Mouse (Mus musculus): Measurements from ENCODE around the gene Slc16a2. TPM values are rescaled to one million over a fixed set of nuclear protein-coding genes. Genes with fewer than 3 reads are reported as not detected.

The Slc16a2 gene
- polyA plus RNA-seq, 1 experiment = 12.3 TPM

GRCm38 (mm10) chrX:103820307-103821194 lies 1.2 kb downstream of the Slc16a2 start:
- no peak overlapping the region for H3K27ac ChIP-seq (ENCODE audit: insufficient read depth, low read length)
- peak overlapping the region; percentile 71 for H3K4me3 ChIP-seq (replicated peaks; ENCODE audit: insufficient read depth, low read depth, low read length)
- no peak for TF ChIP-seq CTCF (IDR thresholded peaks at IDR 0.05; ENCODE audit: borderline replicate concordance, insufficient read depth, low read depth, low read length)
- no peak for TF ChIP-seq POLR2A (IDR thresholded peaks at IDR 0.05; ENCODE audit: borderline replicate concordance, insufficient read depth, low read length)
- 9% methylated on average over 33 of the region's 35 CpGs for WGBS
- no peaks in the 10 kb centered on the region for H3K27me3 ChIP-seq (ENCODE audit: control insufficient read depth, insufficient read depth, low read length)
- H3K4me1 ChIP-seq (ENCODE audit: control insufficient read depth, insufficient read depth, low read length) = no peaks in the 10 kb centered on the region
- DNase-seq = peak; percentile 9 to 23

- no peak for DNase-seq
These were observed 2.5 kb downstream of the Slc16a2 start for GRCm38 (mm10) chrX:103819253-103819652.

GRCm38 (mm10) chrX:103812690-103813089 lies 9.1 kb downstream of the Slc16a2 start:
- no peaks in the 10 kb centered on the region for H3K4me1 ChIP-seq (ENCODE audit: control insufficient read depth, insufficient read depth, low read length)
- 100% methylated on average over 1 of the region's 1 CpGs for WGBS
- no peak overlapping the region for H3K27ac ChIP-seq (ENCODE audit: insufficient read depth, low read length)
- TF ChIP-seq CTCF (IDR thresholded peaks at IDR 0.05; ENCODE audit: borderline replicate concordance, insufficient read depth, low read depth, low read length) (no peak), POLR2A (IDR thresholded peaks at IDR 0.05; ENCODE audit: borderline replicate concordance, insufficient read depth, low read length) (no peak)
- no peak overlapping the region for H3K4me3 ChIP-seq (replicated peaks; ENCODE audit: insufficient read depth, low read depth, low read length)
- H3K27me3 ChIP-seq (ENCODE audit: control insufficient read depth, insufficient read depth, low read length) = no peaks in the 10 kb centered on the region
- no peak for DNase-seq

More at GRCm38 (mm10) chrX:103819253-103819652, 2.5 kb downstream of the Slc16a2 start:
- Histone ChIP-seq H3K4me3 (replicated peaks; ENCODE audit: insufficient read depth, low read depth, low read length) (no peak overlapping the region), H3K27me3 (ENCODE audit: control insufficient read depth, insufficient read depth, low read length) (no peaks in the 10 kb centered on the region), H3K27ac (ENCODE audit: insufficient read depth, low read length) (no peak overlapping the region), H3K4me1 (ENCODE audit: control insufficient read depth, insufficient read depth, low read length) (no peaks in the 10 kb centered on the region)
- WGBS = 76% methylated on average over 6 of the region's 6 CpGs
- TF ChIP-seq POLR2A (IDR thresholded peaks at IDR 0.05; ENCODE audit: borderline replicate concordance, insufficient read depth, low read length) (no peak), CTCF (IDR thresholded peaks at IDR 0.05; ENCODE audit: borderline replicate concordance, insufficient read depth, low read depth, low read length) (no peak)

- Histone ChIP-seq H3K27me3 (ENCODE audit: control insufficient read depth, insufficient read depth, low read length) (no peaks in the 10 kb centered on the region), H3K4me1 (ENCODE audit: control insufficient read depth, insufficient read depth, low read length) (no peaks in the 10 kb centered on the region), H3K4me3 (replicated peaks; ENCODE audit: insufficient read depth, low read depth, low read length) (no peak overlapping the region), H3K27ac (ENCODE audit: insufficient read depth, low read length) (no peak overlapping the region)
- 53% methylated on average over 1 of the region's 1 CpGs for WGBS
- DNase-seq = no peak
- TF ChIP-seq CTCF (IDR thresholded peaks at IDR 0.05; ENCODE audit: borderline replicate concordance, insufficient read depth, low read depth, low read length) (no peak), POLR2A (IDR thresholded peaks at IDR 0.05; ENCODE audit: borderline replicate concordance, insufficient read depth, low read length) (no peak)
These were observed 11.3 kb downstream of the Slc16a2 start for GRCm38 (mm10) chrX:103810483-103810882.

GRCm38 (mm10) chrX:103806373-103806772 lies 15.4 kb downstream of the Slc16a2 start:
- no peak for DNase-seq
- Histone ChIP-seq H3K27ac (ENCODE audit: insufficient read depth, low read length) (no peak overlapping the region), H3K4me3 (replicated peaks; ENCODE audit: insufficient read depth, low read depth, low read length) (no peak overlapping the region), H3K27me3 (ENCODE audit: control insufficient read depth, insufficient read depth, low read length) (no peaks in the 10 kb centered on the region), H3K4me1 (ENCODE audit: control insufficient read depth, insufficient read depth, low read length) (no peaks in the 10 kb centered on the region)
- TF ChIP-seq CTCF (IDR thresholded peaks at IDR 0.05; ENCODE audit: borderline replicate concordance, insufficient read depth, low read depth, low read length) (no peak), POLR2A (IDR thresholded peaks at IDR 0.05; ENCODE audit: borderline replicate concordance, insufficient read depth, low read length) (no peak)
- WGBS = 76% methylated on average over 4 of the region's 4 CpGs

DNA sequence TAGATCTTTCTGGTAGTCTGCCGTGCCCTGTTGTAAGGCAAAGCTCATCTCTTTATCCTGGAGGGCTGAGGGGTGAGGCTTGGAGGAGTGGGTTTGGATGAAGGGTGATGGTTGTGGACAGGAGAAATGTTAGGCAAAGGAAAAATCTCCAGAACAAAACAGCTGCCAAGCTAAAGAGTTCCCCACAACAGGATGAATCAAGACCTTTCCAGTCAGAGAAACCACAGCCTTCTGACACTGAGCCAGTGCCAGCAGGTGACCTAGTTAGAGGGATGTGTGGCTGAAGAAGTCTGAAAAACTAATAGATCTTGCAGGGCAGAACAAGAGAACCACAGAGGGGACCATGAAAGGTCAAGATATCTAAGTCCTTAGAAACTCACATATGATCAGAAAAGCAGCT lies 24.8 kb downstream of the Slc16a2 start:
- H3K27ac ChIP-seq (ENCODE audit: insufficient read depth, low read length) = no peak overlapping the region
- no peaks in the 10 kb centered on the region for H3K4me1 ChIP-seq (ENCODE audit: control insufficient read depth, insufficient read depth, low read length)
- no peak overlapping the region for H3K4me3 ChIP-seq (replicated peaks; ENCODE audit: insufficient read depth, low read depth, low read length)
- DNase-seq = peak in 1 of 2 experiments; percentile 3
- TF ChIP-seq POLR2A (IDR thresholded peaks at IDR 0.05; ENCODE audit: borderline replicate concordance, insufficient read depth, low read length) (no peak), CTCF (IDR thresholded peaks at IDR 0.05; ENCODE audit: borderline replicate concordance, insufficient read depth, low read depth, low read length) (no peak)
- 100% methylated on average over 1 of the region's 1 CpGs for WGBS
- no peaks in the 10 kb centered on the region for H3K27me3 ChIP-seq (ENCODE audit: control insufficient read depth, insufficient read depth, low read length)

DNA sequence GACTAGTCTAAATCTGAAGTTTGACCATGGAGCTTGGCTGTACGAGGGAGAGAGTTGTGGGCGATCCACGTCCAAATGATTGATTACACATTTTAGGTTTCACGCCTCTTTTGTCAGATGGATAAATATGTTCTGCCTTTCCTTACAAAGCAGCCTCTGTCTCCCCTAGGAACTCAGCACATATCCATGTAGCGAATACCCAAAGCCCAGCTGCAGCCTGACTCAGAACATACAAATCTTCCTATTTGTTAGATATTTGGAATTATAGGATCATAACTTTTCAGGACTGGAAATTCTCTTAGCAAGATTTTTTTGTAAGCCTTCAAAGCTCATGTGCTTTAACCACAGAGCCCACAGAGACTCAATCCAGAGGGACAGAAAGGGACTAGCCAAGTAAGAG lies 26.3 kb downstream of the Slc16a2 start:
- TF ChIP-seq POLR2A (IDR thresholded peaks at IDR 0.05; ENCODE audit: borderline replicate concordance, insufficient read depth, low read length) = no peak
- TF ChIP-seq CTCF (IDR thresholded peaks at IDR 0.05; ENCODE audit: borderline replicate concordance, insufficient read depth, low read depth, low read length) = no peak
- H3K27me3 ChIP-seq (ENCODE audit: control insufficient read depth, insufficient read depth, low read length) = no peaks in the 10 kb centered on the region
- no peak overlapping the region for H3K27ac ChIP-seq (ENCODE audit: insufficient read depth, low read length)
- H3K4me3 ChIP-seq (replicated peaks; ENCODE audit: insufficient read depth, low read depth, low read length) = no peak overlapping the region
- DNase-seq = no peak
- 87% methylated on average over 5 of the region's 5 CpGs for WGBS
- no peaks in the 10 kb centered on the region for H3K4me1 ChIP-seq (ENCODE audit: control insufficient read depth, insufficient read depth, low read length)

DNA sequence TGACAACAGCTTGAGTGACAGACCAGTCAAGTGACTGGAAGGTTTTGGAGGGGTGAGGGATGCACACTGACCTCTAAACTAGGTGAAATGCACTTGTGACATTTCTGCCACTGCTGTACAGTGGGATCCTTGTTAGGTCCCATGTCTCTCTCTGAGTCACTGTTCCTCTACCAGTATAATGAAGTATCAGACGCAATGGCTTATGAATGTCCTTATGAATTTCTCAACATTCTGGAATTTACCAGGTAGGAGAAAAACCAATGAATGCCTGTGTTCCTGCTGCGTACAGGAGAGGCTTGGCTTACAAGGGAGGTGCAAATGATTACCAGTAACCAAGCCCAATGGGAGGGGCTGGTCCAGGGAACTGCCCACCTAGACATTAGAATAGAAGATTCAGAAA lies 30.5 kb downstream of the Slc16a2 start:
- TF ChIP-seq CTCF (IDR thresholded peaks at IDR 0.05; ENCODE audit: borderline replicate concordance, insufficient read depth, low read depth, low read length) = no peak
- TF ChIP-seq POLR2A (IDR thresholded peaks at IDR 0.05; ENCODE audit: borderline replicate concordance, insufficient read depth, low read length) = no peak
- Histone ChIP-seq H3K4me3 (replicated peaks; ENCODE audit: insufficient read depth, low read depth, low read length) (no peak overlapping the region), H3K4me1 (ENCODE audit: control insufficient read depth, insufficient read depth, low read length) (no peaks in the 10 kb centered on the region), H3K27me3 (ENCODE audit: control insufficient read depth, insufficient read depth, low read length) (no peaks in the 10 kb centered on the region), H3K27ac (ENCODE audit: insufficient read depth, low read length) (no peak overlapping the region)
- WGBS = 87% methylated on average over 2 of the region's 2 CpGs
- DNase-seq = no peak

All from cerebellum, adult 2 months (tissue).